Mouse (Mus musculus): Measurements from ENCODE around the gene Ttc19. TPM values are rescaled to one million over a fixed set of nuclear protein-coding genes. Genes with fewer than 3 reads are reported as not detected.
"Not testable (repeated sequence)": the region's sequence is repeated elsewhere in the genome, so short reads cannot be mapped to it uniquely, and the experiment has no call there.

Gene Ttc19
- total RNA-seq, 1 experiment = 24.1 TPM

GRCm38 (mm10) chr11:62270851-62271250 is 10.4 kb upstream of the Ttc19 start:
- DNase-seq (ENCODE audit: low read depth, low spot score) = no peak
- Histone ChIP-seq H3K27ac (ENCODE audit: insufficient read depth, low read depth, low read length, poor library complexity, severe bottlenecking) (no peak overlapping the region), H3K9me3 (ENCODE audit: control insufficient read depth, insufficient read depth, low read depth, low read length) (no peaks in the 10 kb centered on the region), H3K9ac (ENCODE audit: insufficient read depth, low read depth, low read length, poor library complexity, severe bottlenecking) (no peak overlapping the region), H3K4me3 (ENCODE audit: insufficient read depth in 1 of 2, low read depth in 1 of 2, low read length in 2 of 2, poor library complexity in 1 of 2, severe bottlenecking in 1 of 2) (no peak overlapping the region), H3K4me1 (ENCODE audit: control insufficient read depth in 2 of 2, insufficient read depth in 2 of 2, low read length in 2 of 2, poor library complexity in 1 of 2) (no peaks in the 10 kb centered on the region), H3K36me3 (ENCODE audit: control insufficient read depth, insufficient read depth, low read length, poor library complexity, severe bottlenecking) (peaks cover 9% of the 10 kb centered on the region; the same call in 1 of the 2 replicates)
- TF ChIP-seq ZC3H11A (IDR thresholded peaks at IDR 0.05; ENCODE audit: borderline replicate concordance, low read depth, low read length) (no peak), MAFK (IDR thresholded peaks at IDR 0.05; ENCODE audit: insufficient read depth, low read depth, low read length) (no peak), ZNF384 (IDR thresholded peaks at IDR 0.05; ENCODE audit: low read depth, low read length) (no peak), HCFC1 (IDR thresholded peaks at IDR 0.05; ENCODE audit: borderline replicate concordance, insufficient read depth, low read length) (no peak), CHD2 (IDR thresholded peaks at IDR 0.05; ENCODE audit: low read depth, low read length) (no peak)
- in situ Hi-C loops (cut with MboI; ENCODE audit: low sequenced_read_pairs in 2 of 2, unreplicated experiment in 2 of 2) = loop anchor here in 1 of 2 experiments (10.0 kb wide), 1 partner anchor 316 kb away; the partner anchor contains the start of gene Specc1

- 0 out of 4 replicates have a peak, but pooled peaks cover 0 to 1% of the 10 kb centered on the region in 2 experiments for H3K4me1 ChIP-seq (ENCODE audit: control insufficient read depth in 2 of 2, insufficient read depth in 2 of 2, low read length in 2 of 2, poor library complexity in 1 of 2)
- no peak for DNase-seq (ENCODE audit: low read depth, low spot score)
- H3K27ac ChIP-seq (ENCODE audit: insufficient read depth, low read depth, low read length, poor library complexity, severe bottlenecking) = no peak overlapping the region
- peaks cover 2% of the 10 kb centered on the region; the same call in 1 of the 2 replicates for H3K36me3 ChIP-seq (ENCODE audit: control insufficient read depth, insufficient read depth, low read length, poor library complexity, severe bottlenecking)
- in situ Hi-C loops (cut with MboI; ENCODE audit: low sequenced_read_pairs in 2 of 2, unreplicated experiment in 2 of 2) = loop anchor here (5.0 to 10.0 kb wide), 4 partner anchors 145 to 322 kb away; partner anchors contain the start of gene Specc1 (in 1 of the 2)
- no peak for TF ChIP-seq HCFC1 (IDR thresholded peaks at IDR 0.05; ENCODE audit: borderline replicate concordance, insufficient read depth, low read length)
- no peak for TF ChIP-seq ZNF384 (IDR thresholded peaks at IDR 0.05; ENCODE audit: low read depth, low read length)
- no peak for TF ChIP-seq ZC3H11A (IDR thresholded peaks at IDR 0.05; ENCODE audit: borderline replicate concordance, low read depth, low read length)
- TF ChIP-seq CHD2 (IDR thresholded peaks at IDR 0.05; ENCODE audit: low read depth, low read length) = no peak
- no peak for TF ChIP-seq MAFK (IDR thresholded peaks at IDR 0.05; ENCODE audit: insufficient read depth, low read depth, low read length)
- H3K4me3 ChIP-seq (ENCODE audit: insufficient read depth in 1 of 2, low read depth in 1 of 2, low read length in 2 of 2, poor library complexity in 1 of 2, severe bottlenecking in 1 of 2) = no peak overlapping the region
- no peaks in the 10 kb centered on the region for H3K9me3 ChIP-seq (ENCODE audit: control insufficient read depth, insufficient read depth, low read depth, low read length)
- no peak overlapping the region for H3K9ac ChIP-seq (ENCODE audit: insufficient read depth, low read depth, low read length, poor library complexity, severe bottlenecking)
These were observed 4.2 kb upstream of the Ttc19 start for GRCm38 (mm10) chr11:62277086-62277485.

GRCm38 (mm10) chr11:62278027-62278426 is 3.2 kb upstream of the Ttc19 start:
- peak; percentile 79 for DNase-seq (ENCODE audit: low read depth, low spot score)
- H3K27ac ChIP-seq (ENCODE audit: insufficient read depth, low read depth, low read length, poor library complexity, severe bottlenecking) = no peak overlapping the region
- H3K9ac ChIP-seq (ENCODE audit: insufficient read depth, low read depth, low read length, poor library complexity, severe bottlenecking) = no peak overlapping the region
- H3K4me1 ChIP-seq (ENCODE audit: control insufficient read depth in 2 of 2, insufficient read depth in 2 of 2, low read length in 2 of 2, poor library complexity in 1 of 2) = 0 out of 4 replicates have a peak, but pooled peaks cover 0 to 1% of the 10 kb centered on the region in 2 experiments
- in situ Hi-C loops (cut with MboI; ENCODE audit: low sequenced_read_pairs in 2 of 2, unreplicated experiment in 2 of 2) = loop anchor here (5.0 to 10.0 kb wide), 4 partner anchors 146 to 323 kb away; partner anchors contain the start of gene Specc1 (in 1 of the 2)
- H3K9me3 ChIP-seq (ENCODE audit: control insufficient read depth, insufficient read depth, low read depth, low read length) = no peaks in the 10 kb centered on the region
- no peak for TF ChIP-seq CHD2 (IDR thresholded peaks at IDR 0.05; ENCODE audit: low read depth, low read length)
- TF ChIP-seq HCFC1 (IDR thresholded peaks at IDR 0.05; ENCODE audit: borderline replicate concordance, insufficient read depth, low read length) = no peak
- TF ChIP-seq ZNF384 (IDR thresholded peaks at IDR 0.05; ENCODE audit: low read depth, low read length) = no peak
- TF ChIP-seq MAFK (IDR thresholded peaks at IDR 0.05; ENCODE audit: insufficient read depth, low read depth, low read length) = peak; percentile 40; the same call in 1 of the 2 replicates
- peak; percentile 95 for TF ChIP-seq ZC3H11A (IDR thresholded peaks at IDR 0.05; ENCODE audit: borderline replicate concordance, low read depth, low read length)
- no peak overlapping the region for H3K4me3 ChIP-seq (ENCODE audit: insufficient read depth in 1 of 2, low read depth in 1 of 2, low read length in 2 of 2, poor library complexity in 1 of 2, severe bottlenecking in 1 of 2)
- peaks cover 2% of the 10 kb centered on the region; the same call in 1 of the 2 replicates for H3K36me3 ChIP-seq (ENCODE audit: control insufficient read depth, insufficient read depth, low read length, poor library complexity, severe bottlenecking)

DNA sequence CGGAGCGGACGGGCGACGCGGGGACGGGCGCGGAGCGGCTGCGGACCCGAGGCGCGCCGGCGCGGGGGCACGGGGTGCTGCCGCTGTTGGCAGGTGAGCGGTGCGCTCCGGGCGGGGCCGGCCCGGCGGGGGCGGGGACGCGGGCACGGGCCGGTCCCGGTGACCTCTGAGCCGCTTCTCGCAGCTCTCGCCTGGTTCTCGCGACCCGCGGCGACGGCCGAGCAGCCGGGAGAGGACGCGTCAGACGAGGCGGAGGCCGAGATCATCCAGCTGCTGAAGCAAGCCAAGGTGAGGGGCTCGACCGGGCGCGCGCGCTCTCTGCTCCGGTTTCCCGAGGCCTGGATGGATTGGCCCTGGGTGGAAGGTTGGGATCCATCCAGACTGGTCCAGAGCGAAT is 326 bp downstream of the Ttc19 start:
- Histone ChIP-seq H3K9ac (ENCODE audit: insufficient read depth, low read depth, low read length, poor library complexity, severe bottlenecking) (peak overlapping the region; percentile 99), H3K9me3 (ENCODE audit: control insufficient read depth, insufficient read depth, low read depth, low read length) (no peaks in the 10 kb centered on the region), H3K4me1 (ENCODE audit: control insufficient read depth in 2 of 2, insufficient read depth in 2 of 2, low read length in 2 of 2, poor library complexity in 1 of 2) (0 out of 4 replicates have a peak, but pooled peaks cover 0 to 1% of the 10 kb centered on the region in 2 experiments), H3K36me3 (ENCODE audit: control insufficient read depth, insufficient read depth, low read length, poor library complexity, severe bottlenecking) (peaks cover 10% of the 10 kb centered on the region), H3K4me3 (ENCODE audit: insufficient read depth in 1 of 2, low read depth in 1 of 2, low read length in 2 of 2, poor library complexity in 1 of 2, severe bottlenecking in 1 of 2) (peak overlapping the region; percentile 96 to 98), H3K27ac (ENCODE audit: insufficient read depth, low read depth, low read length, poor library complexity, severe bottlenecking) (peak overlapping the region; percentile 87)
- in situ Hi-C loops (cut with MboI; ENCODE audit: low sequenced_read_pairs in 2 of 2, unreplicated experiment in 2 of 2) = no loop called here
- TF ChIP-seq MAFK (IDR thresholded peaks at IDR 0.05; ENCODE audit: insufficient read depth, low read depth, low read length) = no peak
- TF ChIP-seq CHD2 (IDR thresholded peaks at IDR 0.05; ENCODE audit: low read depth, low read length) = peak; percentile 35; the same call in 1 of the 2 replicates
- DNase-seq (ENCODE audit: low read depth, low spot score) = peak; percentile 36

- H3K4me1 ChIP-seq (ENCODE audit: control insufficient read depth in 2 of 2, insufficient read depth in 2 of 2, low read length in 2 of 2, poor library complexity in 1 of 2); DNase-seq (ENCODE audit: low read depth, low spot score); H3K4me3 ChIP-seq (ENCODE audit: insufficient read depth in 1 of 2, low read depth in 1 of 2, low read length in 2 of 2, poor library complexity in 1 of 2, severe bottlenecking in 1 of 2); H3K9ac ChIP-seq (ENCODE audit: insufficient read depth, low read depth, low read length, poor library complexity, severe bottlenecking); in situ Hi-C loops (cut with MboI; ENCODE audit: low sequenced_read_pairs in 2 of 2, unreplicated experiment in 2 of 2); H3K9me3 ChIP-seq (ENCODE audit: control insufficient read depth, insufficient read depth, low read depth, low read length); H3K27ac ChIP-seq (ENCODE audit: insufficient read depth, low read depth, low read length, poor library complexity, severe bottlenecking): not testable (repeated sequence)
- H3K36me3 ChIP-seq (ENCODE audit: control insufficient read depth, insufficient read depth, low read length, poor library complexity, severe bottlenecking) = peaks cover 17% of the 10 kb centered on the region
These were observed 2.7 kb downstream of the Ttc19 start for GRCm38 (mm10) chr11:62284020-62284419.
